Mouse (Mus musculus) left cerebral cortex, adult 8-10 months (tissue): ENCODE data around the gene Cep290. TPM values are rescaled to one million over a fixed set of nuclear protein-coding genes. Genes with fewer than 3 reads are reported as not detected.
A peak's percentile ranks its signal among the peaks of the same experiment; 100 is the strongest.

Experiments
- DNase-seq, 2 experiments: peaks; one replicate each; pipeline ENCODE4 v3.0.0; 2022; ENCODE audit warnings: low spot score in 2 of 2
- total RNA-seq, 4 experiments: library from RNA; stranded (reverse); gene quantifications; 2 replicates each; pipeline ENCODE4 v1.2.4; 2022

Cep290 gene
- total RNA-seq, 4 experiments from 2014 or later = 16.1 to 18.5 (median 16.4) TPM

- peak; percentile 78 to 91 for DNase-seq
Measured at GRCm38 (mm10) chr10:100588932-100589388, 101.6 kb downstream of the Cep290 start.

- no peak for DNase-seq
Measured at GRCm38 (mm10) chr10:100590323-100590722, 103.0 kb downstream of the Cep290 start, which contains the start of the genes 4930430F08Rik and 1700017N19Rik. Gene 4930430F08Rik, minus strand, starts transcription at chr10:100590423. Gene 1700017N19Rik, plus strand, starts transcription at chr10:100590484.

GRCm38 (mm10) chr10:100598339-100598738, 111.0 kb downstream of the Cep290 start:
- no peak for DNase-seq

GRCm38 (mm10) chr10:100603511-100603910, 116.2 kb downstream of the Cep290 start:
- DNase-seq = no peak

- DNase-seq = no peak
Measured at GRCm38 (mm10) chr10:100604254-100604653, 116.9 kb downstream of the Cep290 start.

GRCm38 (mm10) chr10:100617233-100617903, 130.0 kb downstream of the Cep290 start:
- no peak for DNase-seq

GRCm38 (mm10) chr10:100619474-100619873, 132.1 kb downstream of the Cep290 start:
- DNase-seq = no peak

GRCm38 (mm10) chr10:100620040-100620439, 132.7 kb downstream of the Cep290 start:
- no peak for DNase-seq

GRCm38 (mm10) chr10:100622494-100622893, 135.1 kb downstream of the Cep290 start:
- DNase-seq = no peak

Other genes starting within 250 kb of the Cep290 start
- gene Gm4301, start 151.9 kb upstream of the Cep290 start, total RNA-seq = not detected
- gene Gm4302, start 146.7 kb upstream of the Cep290 start, total RNA-seq = not detected
- gene Gm4303, start 141.6 kb upstream of the Cep290 start, total RNA-seq = not detected
- not detected for gene Gm4305, start 136.5 kb upstream of the Cep290 start, total RNA-seq
- not detected for gene Gm4307, start 126.2 kb upstream of the Cep290 start, total RNA-seq
- not detected for gene Gm4312, start 105.0 kb upstream of the Cep290 start, total RNA-seq
- 10 to 100 TPM in 3 of 4 experiments, 1 to 10 TPM in 1; 9.8 to 14.0 (median 12.6) TPM for gene Tmtc3, start 208 bp upstream of the Cep290 start, total RNA-seq
- gene 4930430F08Rik, start 102.9 kb downstream of the Cep290 start, total RNA-seq = 10 to 100 TPM; 21.4 to 27.8 (median 23.9) TPM
- gene 1700017N19Rik, start 102.9 kb downstream of the Cep290 start, total RNA-seq = not detected